Mouse (Mus musculus): Measurements from ENCODE around the gene Drc1. TPM values are rescaled to one million over a fixed set of nuclear protein-coding genes. Genes with fewer than 3 reads are reported as not detected.

The Drc1 gene
- polyA plus RNA-seq (2012; rRNA removed; ENCODE audit: low replicate concordance): 0.12 and 0.14 TPM in 2 replicates

DNA sequence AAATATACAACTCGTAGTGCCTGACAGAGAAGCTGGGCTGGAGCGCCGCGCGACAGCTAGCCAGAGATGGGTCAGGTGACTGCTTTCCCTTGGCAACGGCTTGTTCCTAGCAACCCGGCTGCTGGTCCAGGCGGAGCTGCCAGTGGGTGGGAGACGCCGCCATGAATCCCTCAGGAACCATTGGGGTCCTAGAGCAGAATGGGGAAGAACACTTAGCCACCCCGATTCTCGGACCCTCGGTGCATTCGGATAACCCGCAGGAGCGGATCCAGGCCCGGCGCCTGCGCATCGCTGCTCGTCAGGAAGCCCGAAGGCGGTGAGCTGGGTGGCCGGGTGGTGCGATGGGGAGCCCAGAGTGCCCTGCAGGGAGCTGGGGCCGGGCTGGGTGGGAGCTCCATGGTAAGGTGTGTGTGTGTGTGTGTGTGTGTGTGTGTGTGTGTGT, at the start of gene Drc1:
TSS of gene Drc1 (plus strand) at position 98 of the 442 bp plus-strand sequence.

GRCm38 (mm10) chr5:30232271-30232971, 48.8 kb upstream of the Drc1 start, which contains the start of gene Selenoi:
Gene Selenoi, plus strand, starts transcription at chr5:30232581.

Other genes with a start within 250 kb of the Drc1 start
- 17.6 and 41.6 TPM in 2 replicates for gene Tyms, start 207.8 kb upstream of the Drc1 start, polyA plus RNA-seq (2012; rRNA removed; ENCODE audit: low replicate concordance)
- 0.05 and 0.07 TPM in 2 replicates for gene Garem2, start 176.2 kb upstream of the Drc1 start, polyA plus RNA-seq (2012; rRNA removed; ENCODE audit: low replicate concordance)
- not detected in 2 replicates for gene 3110082J24Rik, start 175.3 kb upstream of the Drc1 start, polyA plus RNA-seq (2012; rRNA removed; ENCODE audit: low replicate concordance)
- 58.5 and 59.0 TPM in 2 replicates for gene Hadha, start 126.2 kb upstream of the Drc1 start, polyA plus RNA-seq (2012; rRNA removed; ENCODE audit: low replicate concordance)
- 31.3 and 46.6 TPM in 2 replicates for gene Hadhb, start 126.1 kb upstream of the Drc1 start, polyA plus RNA-seq (2012; rRNA removed; ENCODE audit: low replicate concordance)
- gene Adgrf3, start 75.7 kb upstream of the Drc1 start, polyA plus RNA-seq (2012; rRNA removed; ENCODE audit: low replicate concordance): not detected in 2 replicates
- 35.4 and 57.1 TPM in 2 replicates for gene Selenoi, start 48.8 kb upstream of the Drc1 start, polyA plus RNA-seq (2012; rRNA removed; ENCODE audit: low replicate concordance)
- 0.09 and 0.17 TPM in 2 replicates for gene Otof, start 180.5 kb downstream of the Drc1 start, polyA plus RNA-seq (2012; rRNA removed; ENCODE audit: low replicate concordance)
- not detected in 2 replicates for gene 1700001C02Rik, start 184.7 kb downstream of the Drc1 start, polyA plus RNA-seq (2012; rRNA removed; ENCODE audit: low replicate concordance)

Measured in duodenum, adult 2 months (tissue).